Mouse (Mus musculus) retina, embryonic 14.5 days (tissue): Measurements from ENCODE around the gene Vamp2.

ENCODE experiments used
- DNase-seq: peaks from one replicate; pipeline ENCODE4 v3.0.0-alpha.2; 2015; ENCODE audit warnings: low spot score

The Vamp2 gene

GRCm38 (mm10) chr11:69133923-69134621 is 45.8 kb downstream of the Vamp2 start:
- DNase-seq, result peak; percentile 72

GRCm38 (mm10) chr11:69134622-69134968 is 46.3 kb downstream of the Vamp2 start:
- DNase-seq, result no peak

GRCm38 (mm10) chr11:69135361-69135760 is 47.1 kb downstream of the Vamp2 start:
- no peak for DNase-seq
